Mouse (Mus musculus) limb, embryonic 11.5 days (tissue): Measurements from ENCODE around the gene Taf4. TPM values are rescaled to one million over a fixed set of nuclear protein-coding genes. Genes with fewer than 3 reads are reported as not detected.
A peak's percentile ranks its signal among the peaks of the same experiment; 100 is the strongest.

Experiments
- ATAC-seq: fragments of 200-750 bp; cut with Nextera tagmentation; 2 replicates; pipeline ENCODE4 v1.8.0; 2017; ENCODE audit warnings: low read depth; ENCODE audit not compliant: insufficient number of reproducible peaks, low FRiP score, low TSS enrichment
- DNase-seq: peaks from one replicate; pipeline ENCODE4 v3.0.0-alpha.2; 2015; ENCODE audit warnings: low spot score
- H3K27ac ChIP-seq: fragments of 300-500 bp; sonication (generic); replicated peaks from 2 replicates; pipeline ENCODE4 v1.5.1; 2014; ENCODE audit warnings: low read depth, mild to moderate bottlenecking, low read length
- H3K27me3 ChIP-seq: fragments of 300-500 bp; sonication (generic); 2 replicates; pipeline ENCODE4 v1.6.1; 2014; ENCODE audit warnings: mild to moderate bottlenecking, low read length, mixed read lengths; ENCODE audit not compliant: control insufficient read depth, insufficient read depth
- H3K36me3 ChIP-seq: fragments of 300-500 bp; sonication (generic); 2 replicates; pipeline ENCODE4 v1.6.1; 2014; ENCODE audit warnings: mild to moderate bottlenecking, low read length, moderate library complexity, mixed read lengths; ENCODE audit not compliant: control insufficient read depth, insufficient read depth
- H3K4me1 ChIP-seq: fragments of 300-500 bp; sonication (generic); 2 replicates; pipeline ENCODE4 v1.6.1; 2014; ENCODE audit warnings: low read length, mixed read lengths; ENCODE audit not compliant: control insufficient read depth, insufficient read depth
- H3K4me2 ChIP-seq: fragments of 300-500 bp; sonication (generic); 2 replicates; pipeline ENCODE4 v1.6.1; 2014; ENCODE audit warnings: low read depth, mild to moderate bottlenecking, moderate library complexity; ENCODE audit not compliant: severe bottlenecking
- H3K4me3 ChIP-seq: fragments of 300-500 bp; sonication (generic); 2 replicates; pipeline ENCODE4 v1.5.1; 2014; ENCODE audit warnings: low read depth, low read length
- H3K9ac ChIP-seq: fragments of 300-500 bp; sonication (generic); 2 replicates; pipeline ENCODE4 v1.6.1; 2014; ENCODE audit warnings: mild to moderate bottlenecking, low read length
- H3K9me3 ChIP-seq: fragments of 300-500 bp; sonication (generic); 2 replicates; pipeline ENCODE4 v1.6.1; 2016; ENCODE audit warnings: low read length; ENCODE audit not compliant: control insufficient read depth
- WGBS: fragments of 180-500 bp; shearing (Covaris S2); extraction: QIAGEN DNeasy Blood & Tissue Kit; methylation state at CpG from one replicate; pipeline ENCODE4 v1.1.7; 2014; 5-methylcytosine and 5-hydroxymethylcytosine counted together
- polyA plus RNA-seq: library from polyadenylated mRNA; unstranded; fragments of >200 nt; fragmentation: Nextera tagmentation; extraction: Ambion mirVana; gene quantifications from 2 replicates; pipeline ENCODE4 v1.2.1, GENCODE M21; 2014

The Taf4 gene
- polyA plus RNA-seq, 1 experiment from 2014 or later = 5.8 TPM

DNA sequence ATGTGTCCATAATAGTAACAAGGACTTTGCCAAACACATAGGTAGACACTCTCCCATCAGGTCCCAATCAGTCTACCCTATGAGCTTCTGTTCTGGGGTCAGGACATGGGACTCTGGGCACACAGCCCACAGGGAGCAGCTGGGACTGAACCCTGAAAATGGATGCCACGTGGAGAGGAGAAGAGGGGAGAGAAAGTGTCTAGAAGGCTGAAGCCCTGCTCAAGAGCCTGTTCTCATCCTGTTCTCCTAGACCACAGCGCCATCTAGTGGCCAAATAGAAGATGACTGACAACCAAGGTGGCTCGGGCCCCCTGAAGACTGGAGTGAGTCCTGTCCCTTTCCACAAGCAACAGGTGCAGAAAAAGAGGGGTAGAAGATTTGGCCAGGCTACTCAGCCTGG, 101.3 kb downstream of the Taf4 start:
- WGBS = 3% methylated on average over 3 of the region's 3 CpGs
- no peaks in the 10 kb centered on the region for H3K9me3 ChIP-seq
- H3K4me2 ChIP-seq = no peak overlapping the region
- H3K9ac ChIP-seq = no peak overlapping the region
- no peaks in the 10 kb centered on the region for H3K27me3 ChIP-seq
- H3K36me3 ChIP-seq = no peaks in the 10 kb centered on the region
- DNase-seq (peak; percentile 85), ATAC-seq (no peak)
- H3K4me3 ChIP-seq = no peak overlapping the region
- no peaks in the 10 kb centered on the region for H3K4me1 ChIP-seq
- no peak overlapping the region for H3K27ac ChIP-seq

DNA sequence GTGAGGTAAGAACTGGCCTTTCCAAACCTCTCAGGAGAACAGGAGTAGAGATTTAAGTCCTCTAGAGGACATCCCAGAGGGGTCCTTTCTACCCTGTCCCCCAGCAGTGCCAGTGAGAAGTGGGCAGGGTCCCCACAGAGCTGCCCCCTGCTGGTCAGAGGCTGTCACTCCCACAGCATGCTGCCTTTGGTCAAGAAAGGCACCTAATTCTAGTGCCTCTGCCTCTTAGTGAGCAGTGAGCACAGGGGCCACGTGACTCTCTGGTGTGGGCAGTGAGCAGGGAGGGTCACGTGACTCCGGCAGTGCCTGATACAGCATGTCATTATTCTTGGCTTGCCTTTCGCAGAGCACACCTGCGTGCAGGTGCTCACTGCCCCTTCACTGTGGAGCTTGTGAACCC, 103.1 kb downstream of the Taf4 start:
- Histone ChIP-seq H3K4me3 (no peak overlapping the region), H3K27me3 (no peaks in the 10 kb centered on the region), H3K36me3 (no peaks in the 10 kb centered on the region), H3K27ac (no peak overlapping the region), H3K4me2 (no peak overlapping the region), H3K9ac (no peak overlapping the region), H3K9me3 (no peaks in the 10 kb centered on the region), H3K4me1 (no peaks in the 10 kb centered on the region)
- DNase-seq (peak; percentile 66), ATAC-seq (no peak)
- 43% methylated on average over 5 of the region's 5 CpGs for WGBS

DNA sequence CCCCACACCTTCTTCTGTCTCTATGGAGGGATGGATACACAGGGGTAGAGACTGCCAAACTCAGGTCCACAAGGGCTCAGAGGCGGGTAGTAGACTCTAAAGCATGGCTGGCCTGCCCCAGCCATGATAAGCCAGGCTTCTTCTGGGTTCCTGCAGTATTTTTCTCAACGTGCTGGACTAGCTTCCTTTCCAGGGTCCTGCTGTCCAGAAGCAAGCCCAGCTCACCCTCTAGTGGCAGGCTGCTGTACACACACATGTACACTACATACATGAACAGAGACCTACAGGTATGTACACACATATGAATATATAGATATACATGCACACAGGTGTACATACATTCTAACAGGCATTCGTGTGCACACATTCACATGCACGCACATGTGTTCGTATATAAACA, 103.7 kb downstream of the Taf4 start:
- Histone ChIP-seq H3K36me3 (no peaks in the 10 kb centered on the region), H3K27me3 (no peaks in the 10 kb centered on the region), H3K27ac (no peak overlapping the region), H3K9me3 (no peaks in the 10 kb centered on the region), H3K4me1 (no peaks in the 10 kb centered on the region), H3K4me3 (no peak overlapping the region), H3K4me2 (no peak overlapping the region), H3K9ac (no peak overlapping the region)
- peak; percentile 63 for DNase-seq
- ATAC-seq = no peak
- WGBS = 68% methylated on average over 5 of the region's 5 CpGs

DNA sequence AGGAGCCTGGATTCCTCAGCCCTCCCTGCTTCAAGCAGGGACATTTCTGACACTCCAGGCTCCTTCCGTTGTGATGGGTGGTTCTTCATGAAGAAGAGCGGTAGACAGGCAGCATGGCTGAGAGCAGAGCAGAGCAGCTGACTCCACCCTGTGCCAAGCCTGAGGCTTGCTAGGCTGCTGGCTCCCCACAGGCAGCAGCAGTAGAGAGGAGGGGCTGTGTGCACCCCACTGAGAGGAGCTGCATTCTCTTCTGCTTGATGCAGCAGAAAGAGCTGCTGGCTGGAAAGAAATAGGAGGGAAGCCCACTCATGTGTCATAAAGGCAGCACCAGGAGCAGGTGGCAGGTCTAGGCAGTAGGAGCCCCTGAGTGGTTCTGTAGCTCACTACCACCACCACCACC, 106.6 kb downstream of the Taf4 start:
- Histone ChIP-seq H3K27ac (no peak overlapping the region), H3K27me3 (no peaks in the 10 kb centered on the region), H3K36me3 (no peaks in the 10 kb centered on the region), H3K9me3 (no peaks in the 10 kb centered on the region), H3K9ac (no peak overlapping the region), H3K4me3 (no peak overlapping the region), H3K4me2 (no peak overlapping the region), H3K4me1 (no peaks in the 10 kb centered on the region)
- WGBS = 19% methylated on average over 2 of the region's 2 CpGs
- DNase-seq = no peak
- ATAC-seq = no peak

GRCm38 (mm10) chr2:179867669-179868068, 108.8 kb downstream of the Taf4 start:
- no peaks in the 10 kb centered on the region for H3K9me3 ChIP-seq
- no peaks in the 10 kb centered on the region for H3K36me3 ChIP-seq
- no peaks in the 10 kb centered on the region for H3K27me3 ChIP-seq
- ATAC-seq (no peak), DNase-seq (no peak)
- H3K4me3 ChIP-seq = no peak overlapping the region
- no peak overlapping the region for H3K4me2 ChIP-seq
- H3K4me1 ChIP-seq = peaks cover 5% of the 10 kb centered on the region; the same call in 1 of the 2 replicates
- H3K9ac ChIP-seq = no peak overlapping the region
- 82% methylated on average over 3 of the region's 3 CpGs for WGBS
- H3K27ac ChIP-seq = no peak overlapping the region

- Histone ChIP-seq H3K4me1 (peaks cover 5% of the 10 kb centered on the region; the same call in 1 of the 2 replicates), H3K4me3 (no peak overlapping the region), H3K9ac (no peak overlapping the region), H3K4me2 (no peak overlapping the region), H3K27me3 (no peaks in the 10 kb centered on the region), H3K9me3 (no peaks in the 10 kb centered on the region), H3K36me3 (no peaks in the 10 kb centered on the region), H3K27ac (no peak overlapping the region)
- DNase-seq = no peak
- no peak for ATAC-seq
- 75% methylated on average over 5 of the region's 5 CpGs for WGBS
Measured at GRCm38 (mm10) chr2:179865097-179865496, 111.3 kb downstream of the Taf4 start.

DNA sequence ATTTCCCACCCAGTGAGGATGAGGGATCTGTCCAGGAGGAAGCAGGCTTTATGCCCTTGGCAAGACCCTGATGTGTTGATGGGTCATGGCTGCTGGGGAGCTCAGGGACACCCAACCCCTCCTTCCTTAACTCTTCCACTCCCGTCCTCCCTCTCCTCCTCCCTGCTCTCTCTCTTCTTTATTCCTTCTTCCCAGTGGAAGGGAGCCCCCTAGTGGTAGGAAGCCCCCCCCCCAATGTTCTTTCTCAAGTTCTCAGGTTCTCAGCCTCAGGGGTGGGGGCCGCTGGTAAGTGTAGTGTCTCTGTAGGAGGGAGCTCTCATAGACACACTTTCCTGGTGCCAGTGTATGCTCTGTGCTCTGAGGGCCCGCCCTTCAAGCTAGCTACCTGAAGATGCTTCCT, 113.2 kb downstream of the Taf4 start:
- Histone ChIP-seq H3K4me3 (no peak overlapping the region), H3K27me3 (no peaks in the 10 kb centered on the region), H3K4me2 (no peak overlapping the region), H3K4me1 (peaks cover 5% of the 10 kb centered on the region; the same call in 1 of the 2 replicates), H3K9ac (no peak overlapping the region), H3K36me3 (no peaks in the 10 kb centered on the region), H3K27ac (no peak overlapping the region), H3K9me3 (no peaks in the 10 kb centered on the region)
- DNase-seq (peak; percentile 46), ATAC-seq (no peak)
- WGBS = 69% methylated on average over 3 of the region's 3 CpGs

GRCm38 (mm10) chr2:179862676-179863075, 113.8 kb downstream of the Taf4 start:
- H3K4me1 ChIP-seq = peaks cover 5% of the 10 kb centered on the region; the same call in 1 of the 2 replicates
- 62% methylated on average over 3 of the region's 3 CpGs for WGBS
- H3K36me3 ChIP-seq = no peaks in the 10 kb centered on the region
- H3K27me3 ChIP-seq = no peaks in the 10 kb centered on the region
- no peak overlapping the region for H3K9ac ChIP-seq
- no peak overlapping the region for H3K4me2 ChIP-seq
- H3K9me3 ChIP-seq = no peaks in the 10 kb centered on the region
- DNase-seq (no peak), ATAC-seq (peak; percentile 31; the same call in 1 of the 2 replicates)
- H3K4me3 ChIP-seq = no peak overlapping the region
- H3K27ac ChIP-seq = no peak overlapping the region
